Mouse (Mus musculus) CH12.LX (cell line): ENCODE measurements around the gene Adora3.

Experiments used
- CTCF ChIP-seq, 2 experiments: IDR thresholded peaks in 1 of 2; conservative IDR thresholded peaks in 1 of 2; 2 replicates each; pipeline ENCODE4 v1.5.1; 2011 to 2012; ENCODE audit warnings: low read depth in 2 of 2, low read length in 2 of 2, improper control_type of control experiment in 1 of 2, inconsistent platforms in 1 of 2, mild to moderate bottlenecking in 1 of 2, moderate library complexity in 1 of 2
- ELF1 ChIP-seq: IDR thresholded peaks from 2 replicates; pipeline ENCODE4 v1.6.1; 2014; ENCODE audit warnings: low read depth, mild to moderate bottlenecking, inconsistent platforms, low read length, improper control_type of control experiment
- HCFC1 ChIP-seq: IDR thresholded peaks from 2 replicates; pipeline ENCODE4 v1.6.1; 2012; ENCODE audit warnings: low read depth, mild to moderate bottlenecking, inconsistent platforms, low read length, improper control_type of control experiment
- MAFK ChIP-seq: IDR thresholded peaks from 2 replicates; pipeline ENCODE4 v1.6.1; 2011; ENCODE audit warnings: low read length, improper control_type of control experiment; ENCODE audit not compliant: insufficient replicate concordance
- MAX ChIP-seq: IDR thresholded peaks from 2 replicates; pipeline ENCODE4 v1.6.1; 2011; ENCODE audit warnings: low read length, improper control_type of control experiment
- MAZ ChIP-seq: IDR thresholded peaks from 2 replicates; pipeline ENCODE4 v1.6.1; 2012; ENCODE audit warnings: low read depth, mild to moderate bottlenecking, inconsistent platforms, low read length, improper control_type of control experiment, moderate library complexity
- MXI1 ChIP-seq: IDR thresholded peaks from 2 replicates; pipeline ENCODE4 v1.6.1; 2011; ENCODE audit warnings: mild to moderate bottlenecking, low read depth, low read length, improper control_type of control experiment
- MYC ChIP-seq: IDR thresholded peaks from 2 replicates; pipeline ENCODE4 v1.6.1; 2011; ENCODE audit warnings: low read depth, mild to moderate bottlenecking, improper control_type of control experiment, low read length
- NELFE ChIP-seq: IDR thresholded peaks from 2 replicates; pipeline ENCODE4 v1.6.1; 2011; ENCODE audit warnings: low read depth, low read length, improper control_type of control experiment
- POLR2A ChIP-seq: IDR thresholded peaks from 2 replicates; pipeline ENCODE4 v1.6.1; 2011; ENCODE audit warnings: low read depth, mild to moderate bottlenecking, improper control_type of control experiment, low read length
- RCOR1 ChIP-seq: conservative IDR thresholded peaks from 2 replicates; pipeline ENCODE4 v1.6.1; 2012; ENCODE audit warnings: low read depth, mild to moderate bottlenecking, inconsistent platforms, low read length, improper control_type of control experiment
- SIN3A ChIP-seq: IDR thresholded peaks from 2 replicates; pipeline ENCODE4 v1.6.1; 2012; ENCODE audit warnings: low read length, improper control_type of control experiment, inconsistent platforms
- TCF12 ChIP-seq: IDR thresholded peaks from 2 replicates; pipeline ENCODE4 v1.6.1; 2014; ENCODE audit warnings: low read depth, mild to moderate bottlenecking, inconsistent platforms, low read length, improper control_type of control experiment
- ZC3H11A ChIP-seq: IDR thresholded peaks from 2 replicates; pipeline ENCODE4 v1.6.1; 2012; ENCODE audit warnings: low read depth, mild to moderate bottlenecking, inconsistent platforms, low read length, improper control_type of control experiment

DNA sequence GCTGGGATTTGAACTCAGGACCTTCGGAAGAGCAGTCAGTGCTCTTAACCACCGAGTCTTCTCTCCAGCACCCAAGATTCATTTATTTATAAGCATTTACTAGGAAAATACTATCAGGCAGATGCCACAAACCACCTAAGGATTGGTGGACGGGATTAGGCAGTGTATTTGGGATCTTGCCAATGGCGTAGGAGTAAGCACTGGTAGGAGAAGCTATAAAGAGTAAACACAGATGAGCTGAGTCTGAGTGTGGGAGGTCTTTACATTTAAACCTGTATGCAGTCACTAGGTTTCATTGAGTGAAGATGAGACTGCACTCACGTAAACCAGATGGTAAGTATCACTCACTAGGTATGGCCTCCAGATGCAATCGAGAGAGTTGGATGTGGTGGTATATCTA, 63.3 kb downstream of the Adora3 start:
- TF ChIP-seq CTCF (conservative IDR thresholded peaks at IDR 0.05 in 1 of 2, IDR thresholded peaks at IDR 0.05 in 1 of 2; ENCODE audit: low read depth in 2 of 2, low read length in 2 of 2) (no peak), MXI1 (no peak), POLR2A (no peak), ELF1 (no peak), HCFC1 (no peak), MYC (no peak), MAZ (no peak), MAFK (no peak), MAX (no peak), SIN3A (no peak), NELFE (no peak), TCF12 (no peak), ZC3H11A (no peak), RCOR1 (no peak)
